Mouse (Mus musculus) cerebellum, postnatal 25 days (tissue): Measurements from ENCODE around the gene March10.
A peak's percentile ranks its signal among the peaks of the same experiment; 100 is the strongest.

Source experiments
- DNase-seq, 2 experiments: peaks; one replicate each; pipeline ENCODE4 v3.0.0; 2021; ENCODE audit warnings: mixed read lengths in 2 of 2

March10 gene

GRCm38 (mm10) chr11:105350643-105351042, 105.9 kb downstream of the March10 start:
- DNase-seq: peak in 1 of 2 experiments; percentile 51

GRCm38 (mm10) chr11:105349780-105350324, 106.7 kb downstream of the March10 start:
- DNase-seq: no peak

- DNase-seq: no peak
These were observed 108.0 kb downstream of the March10 start for GRCm38 (mm10) chr11:105348495-105348982.

GRCm38 (mm10) chr11:105347162-105348161, 109.1 kb downstream of the March10 start:
- DNase-seq: peak; percentile 92 to 96

GRCm38 (mm10) chr11:105345284-105345683, 111.3 kb downstream of the March10 start:
- DNase-seq: peak in 1 of 2 experiments; percentile 59

GRCm38 (mm10) chr11:105338596-105339390, 117.7 kb downstream of the March10 start:
- DNase-seq: no peak

GRCm38 (mm10) chr11:105333867-105334670, 122.5 kb downstream of the March10 start:
- no peak for DNase-seq

- peak; percentile 71 to 85 for DNase-seq
These were observed 124.1 kb downstream of the March10 start for GRCm38 (mm10) chr11:105332468-105332867.

- peak in 1 of 2 experiments; percentile 68 for DNase-seq
These were observed 124.8 kb downstream of the March10 start for GRCm38 (mm10) chr11:105331732-105332131.

- DNase-seq: no peak
These were observed 125.4 kb downstream of the March10 start for GRCm38 (mm10) chr11:105331129-105331528.

GRCm38 (mm10) chr11:105329962-105330361, 126.6 kb downstream of the March10 start:
- no peak for DNase-seq

- no peak for DNase-seq
These were observed 129.4 kb downstream of the March10 start for GRCm38 (mm10) chr11:105327101-105327500.

- DNase-seq: no peak
These were observed 133.0 kb downstream of the March10 start for GRCm38 (mm10) chr11:105323530-105323929.

GRCm38 (mm10) chr11:105321090-105321489, 135.4 kb downstream of the March10 start:
- DNase-seq: no peak

- no peak for DNase-seq
These were observed 138.8 kb downstream of the March10 start for GRCm38 (mm10) chr11:105317769-105318168.

GRCm38 (mm10) chr11:105316121-105316520, 140.4 kb downstream of the March10 start:
- no peak for DNase-seq

- DNase-seq: no peak
These were observed 141.2 kb downstream of the March10 start for GRCm38 (mm10) chr11:105315296-105315695.

GRCm38 (mm10) chr11:105313633-105314014, 142.9 kb downstream of the March10 start:
- DNase-seq: no peak

- DNase-seq: no peak
These were observed 143.4 kb downstream of the March10 start for GRCm38 (mm10) chr11:105312972-105313632.

GRCm38 (mm10) chr11:105312311-105312942, 144.1 kb downstream of the March10 start:
- peak in 1 of 2 experiments; percentile 33 for DNase-seq
